In genomic region chr8:8797521-8797920, GRCm38 (mm10) we compare ENCODE assay signal across 27 mouse cellular contexts.
DNase-seq lines count a peak whose midpoint lies in the region; ATAC-seq and TF ChIP-seq lines count a peak whose summit lies in the region.
"Had no signal": no experiment of that assay in that cellular context is flagged by ENCODE, and none has a peak within 500 bp of the region (broad histone marks: within the 10 kb centered on the region; RNA-seq: fewer than 3 reads in every experiment).

No protein-coding gene starts in this region.

- ATAC-seq in lung, embryonic 14.5 days (ENCODE audit: insufficient read depth): no peak
- ATAC-seq in embryonic facial prominence, embryonic 12.5 days (ENCODE audit: insufficient number of reproducible peaks, insufficient read depth, low FRiP score, low TSS enrichment): no peak
- ATAC-seq: forebrain, embryonic 16.5 days; hindbrain, embryonic 16.5 days; intestine, embryonic 15.5 days had no signal

- no peak for TF ChIP-seq CTCF in lung, embryonic 14.5 days (IDR thresholded peaks at IDR 0.05; ENCODE audit: low read depth)

- no peaks in the 10 kb centered on the region for H3K27me3 ChIP-seq in lung, embryonic 14.5 days (ENCODE audit: insufficient read depth, low read length)
- H3K27me3 ChIP-seq in embryonic facial prominence, embryonic 12.5 days: no peaks in the 10 kb centered on the region
- H3K27me3 ChIP-seq: CH12.LX; heart, embryonic 13.5 days; intestine, embryonic 15.5 days; liver, embryonic 15.5 days; neural tube, embryonic 12.5 days had no signal

- H3K36me3 ChIP-seq in lung, embryonic 14.5 days (ENCODE audit: insufficient read depth): no peaks in the 10 kb centered on the region
- H3K36me3 ChIP-seq in embryonic facial prominence, embryonic 12.5 days: no peaks in the 10 kb centered on the region
- H3K36me3 ChIP-seq: forebrain, embryonic 10.5 days; G1E; heart, embryonic 13.5 days; intestine, embryonic 15.5 days; liver, embryonic 15.5 days; neural tube, embryonic 12.5 days had no signal

- H3K9ac ChIP-seq in lung, embryonic 14.5 days: no peak overlapping the region
- H3K9ac ChIP-seq in embryonic facial prominence, embryonic 12.5 days: no peak overlapping the region
- H3K9ac ChIP-seq: heart, embryonic 13.5 days; intestine, embryonic 15.5 days; liver, embryonic 15.5 days; neural tube, embryonic 12.5 days had no signal

- 57% methylated on average over 3 of the region's 3 CpGs for WGBS in lung, embryonic 14.5 days
- 52% methylated on average over 3 of the region's 3 CpGs for WGBS in embryonic facial prominence, embryonic 12.5 days

- 0 out of 2 replicates have a peak, but pooled peaks cover 4% of the 10 kb centered on the region for H3K4me1 ChIP-seq in lung, embryonic 14.5 days (ENCODE audit: insufficient read depth)
- peaks cover 23% of the 10 kb centered on the region for H3K4me1 ChIP-seq in embryonic facial prominence, embryonic 12.5 days
- H3K4me1 ChIP-seq: intestine, embryonic 15.5 days; liver, embryonic 15.5 days had no signal

- H3K4me2 ChIP-seq in lung, embryonic 14.5 days: no peak overlapping the region
- no peak overlapping the region for H3K4me2 ChIP-seq in embryonic facial prominence, embryonic 12.5 days (replicated peaks)
- H3K4me2 ChIP-seq: heart, embryonic 13.5 days; intestine, embryonic 15.5 days; liver, embryonic 15.5 days; midbrain, embryonic 11.5 days; neural tube, embryonic 12.5 days had no signal

- no peak overlapping the region for H3K4me3 ChIP-seq in lung, embryonic 14.5 days (ENCODE audit: low read depth, low read length)
- H3K4me3 ChIP-seq in embryonic facial prominence, embryonic 12.5 days: no peak overlapping the region
- H3K4me3 ChIP-seq: forebrain, embryonic 10.5 days; heart, embryonic 13.5 days; intestine, embryonic 15.5 days; liver, embryonic 15.5 days; neural tube, embryonic 12.5 days had no signal

- DNase-seq in heart, postnatal 4 days: peak; percentile 24
- no peak for DNase-seq in heart, postnatal 25 days (ENCODE audit: low spot score)
- DNase-seq in lung, embryonic 14.5 days: no peak
- no peak for DNase-seq in lung, postnatal 36 days
- DNase-seq in Muller cell, postnatal 12 days (ENCODE audit: inconsistent ontology term): peak; percentile 80
- no peak for DNase-seq in cerebellum, adult 18-20 months
- DNase-seq in natural killer cell, adult 2 months (ENCODE audit: low spot score in 2 of 2): no peak
- DNase-seq: adrenal gland, adult 2 months; cerebellum, adult 11 months; cerebellum, postnatal 10 days; gastrocnemius, postnatal 10 days; left cerebral cortex, postnatal 4 days; liver; right cerebral cortex, postnatal 14 days; thymus, postnatal 25 days had no signal

- H3K9me3 ChIP-seq in lung, embryonic 14.5 days (ENCODE audit: low read depth, low read length): no peaks in the 10 kb centered on the region
- H3K9me3 ChIP-seq in embryonic facial prominence, embryonic 12.5 days: no peaks in the 10 kb centered on the region
- H3K9me3 ChIP-seq: forebrain, embryonic 10.5 days; G1E; heart, embryonic 13.5 days; intestine, embryonic 15.5 days; liver, embryonic 15.5 days; neural tube, embryonic 12.5 days had no signal

- intact Hi-C loops in heart, postnatal 25 days (cut with DNase I): no loop called here

- H3K27ac ChIP-seq in lung, embryonic 14.5 days (ENCODE audit: low read depth): peak overlapping the region; percentile 24; the same call in 1 of the 2 replicates
- peak overlapping the region; percentile 60; the same call in 1 of the 2 replicates for H3K27ac ChIP-seq in embryonic facial prominence, embryonic 12.5 days
- H3K27ac ChIP-seq: forebrain, embryonic 10.5 days; heart, embryonic 13.5 days; intestine, embryonic 15.5 days; kidney, postnatal 0 days; liver, embryonic 15.5 days; neural tube, embryonic 12.5 days had no signal

Comparison
In these comparisons a context has a peak if more than half of its experiments do, and no peak if none do; other contexts are left out.
1. DNase-seq: peak in heart, postnatal 4 days (single experiment) and Muller cell, postnatal 12 days (single experiment); none in heart, postnatal 25 days (single experiment), lung, embryonic 14.5 days (single experiment), lung, postnatal 36 days (single experiment), cerebellum, adult 18-20 months (0 of 2) and natural killer cell, adult 2 months (0 of 2).